Mouse (Mus musculus): ENCODE measurements around the gene Nova2. TPM values are rescaled to one million over a fixed set of nuclear protein-coding genes. Genes with fewer than 3 reads are reported as not detected.

The Nova2 gene
- polyA plus RNA-seq, 1 experiment from 2014 or later: 0.60 TPM

DNA sequence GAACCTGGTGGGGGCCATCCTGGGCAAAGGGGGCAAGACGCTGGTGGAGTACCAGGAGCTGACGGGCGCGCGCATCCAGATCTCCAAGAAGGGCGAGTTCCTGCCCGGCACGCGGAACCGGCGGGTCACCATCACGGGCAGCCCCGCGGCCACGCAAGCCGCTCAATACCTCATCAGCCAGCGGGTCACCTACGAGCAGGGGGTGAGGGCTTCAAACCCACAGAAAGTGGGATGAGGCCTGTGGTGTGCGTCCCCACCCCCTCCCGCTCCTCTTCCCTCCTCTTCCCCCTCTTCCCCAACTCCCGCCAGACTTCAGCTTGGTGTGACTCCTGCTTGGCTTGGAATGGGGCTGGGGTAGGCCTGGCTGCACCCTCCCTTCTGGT, 32.7 kb downstream of the Nova2 start:
- WGBS: under 1% methylated on average over 21 of the region's 21 CpGs
- no peak for ATAC-seq (ENCODE audit: extremely low read depth, insufficient number of reproducible peaks, low FRiP score, low TSS enrichment)
- Histone ChIP-seq H3K36me3 (no peaks in the 10 kb centered on the region), H3K27ac (replicated peaks) (peak overlapping the region; percentile 66), H3K9ac (peak overlapping the region; percentile 81), H3K4me3 (peak overlapping the region; percentile 62), H3K4me2 (peak overlapping the region; percentile 90), H3K4me1 (peaks cover 37% of the 10 kb centered on the region), H3K9me3 (no peaks in the 10 kb centered on the region), H3K27me3 (replicated peaks) (peaks cover 80% of the 10 kb centered on the region)

DNA sequence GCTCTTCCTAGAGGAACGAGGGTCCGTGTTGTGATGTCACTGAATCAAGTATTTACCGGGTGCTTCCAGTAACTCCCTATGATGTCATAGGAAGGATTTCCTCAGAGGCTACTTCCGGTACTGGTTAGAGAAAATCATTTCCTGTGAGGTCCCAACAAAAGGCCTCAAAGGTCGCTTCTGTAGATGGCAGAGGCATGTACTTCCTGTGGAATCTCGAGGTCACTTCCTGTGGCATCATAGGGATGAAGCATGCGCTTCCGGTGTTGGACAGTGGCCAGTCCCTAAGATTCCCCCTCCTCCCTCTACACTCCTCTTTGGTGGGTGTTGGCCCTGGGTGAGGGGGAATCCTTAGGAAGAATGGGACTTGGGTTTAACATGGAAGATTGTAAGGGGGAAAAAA, 33.8 kb downstream of the Nova2 start:
- peaks cover 90% of the 10 kb centered on the region for H3K27me3 ChIP-seq (replicated peaks)
- ATAC-seq (ENCODE audit: extremely low read depth, insufficient number of reproducible peaks, low FRiP score, low TSS enrichment): no peak
- H3K9ac ChIP-seq: no peak overlapping the region
- H3K36me3 ChIP-seq: no peaks in the 10 kb centered on the region
- peak overlapping the region; percentile 66; the same call in 1 of the 2 replicates for H3K27ac ChIP-seq (replicated peaks)
- WGBS: 35% methylated on average over 8 of the region's 8 CpGs
- peaks cover 41% of the 10 kb centered on the region for H3K4me1 ChIP-seq
- peak overlapping the region; percentile 90; the same call in 1 of the 2 replicates for H3K4me2 ChIP-seq
- no peaks in the 10 kb centered on the region for H3K9me3 ChIP-seq
- 0 out of 2 replicates have a peak overlapping the region, but pooled peaks have one; percentile 62 for H3K4me3 ChIP-seq

DNA sequence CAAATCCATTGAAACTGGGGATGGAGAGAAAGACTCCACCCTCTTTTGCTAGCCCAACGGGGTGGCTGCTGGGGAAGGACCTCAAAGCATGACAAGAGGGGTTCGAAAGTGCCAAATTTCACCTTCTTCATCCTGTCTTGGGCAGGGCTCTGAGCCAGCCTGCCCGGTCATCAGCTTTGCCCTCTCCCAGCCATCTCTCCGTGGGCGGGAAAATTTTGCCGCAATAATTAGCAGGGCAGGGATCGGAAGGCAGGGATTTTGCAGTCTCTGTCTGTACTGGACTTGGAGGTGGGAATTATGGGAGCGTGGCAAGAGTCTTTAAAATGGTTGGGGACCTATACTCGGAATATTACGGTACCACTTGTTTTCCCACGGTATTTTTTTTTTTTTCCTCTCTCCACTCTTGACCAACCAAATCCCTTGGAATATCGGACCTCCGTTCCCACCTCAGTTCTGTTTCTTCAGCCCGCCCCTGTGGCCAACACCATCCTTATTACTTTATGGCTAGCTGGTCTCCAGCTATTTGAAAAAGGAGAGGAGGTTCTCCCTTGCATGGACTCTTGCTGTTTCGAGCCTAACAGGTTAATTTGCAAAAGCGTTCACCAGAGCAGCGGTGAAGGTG, 36.6 kb downstream of the Nova2 start:
- peak overlapping the region; percentile 57 for H3K4me2 ChIP-seq
- peaks cover 98% of the 10 kb centered on the region for H3K27me3 ChIP-seq (replicated peaks)
- no peaks in the 10 kb centered on the region for H3K9me3 ChIP-seq
- H3K36me3 ChIP-seq: no peaks in the 10 kb centered on the region
- no peak overlapping the region for H3K27ac ChIP-seq (replicated peaks)
- H3K9ac ChIP-seq: peak overlapping the region; percentile 6; the same call in 1 of the 2 replicates
- H3K4me3 ChIP-seq: peak overlapping the region; percentile 26
- WGBS: 2% methylated on average over 17 of the region's 17 CpGs
- ATAC-seq (ENCODE audit: extremely low read depth, insufficient number of reproducible peaks, low FRiP score, low TSS enrichment): no peak
- H3K4me1 ChIP-seq: peaks cover 39% of the 10 kb centered on the region

DNA sequence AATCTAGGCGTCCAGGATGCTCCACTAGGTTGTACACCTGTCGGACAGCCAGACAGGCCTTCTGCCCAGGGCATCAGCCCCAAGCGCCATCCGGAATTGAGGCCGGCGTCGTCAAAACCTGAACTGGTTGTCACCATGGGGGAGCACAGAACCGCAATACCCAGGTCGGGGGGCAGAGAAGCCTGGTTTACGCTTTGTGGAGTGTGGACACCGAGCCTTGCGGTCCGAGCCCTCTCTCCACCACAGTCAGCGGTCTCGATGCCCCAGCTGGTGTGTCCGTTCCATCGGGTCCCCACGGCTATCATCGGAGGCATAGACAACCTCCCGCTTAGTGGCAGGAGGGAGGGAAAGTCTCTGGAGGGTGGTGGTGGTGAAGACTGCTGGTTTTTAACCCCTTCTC, 37.1 kb downstream of the Nova2 start:
- no peaks in the 10 kb centered on the region for H3K9me3 ChIP-seq
- peak overlapping the region; percentile 57 for H3K4me2 ChIP-seq
- peak overlapping the region; percentile 6; the same call in 1 of the 2 replicates for H3K9ac ChIP-seq
- H3K27ac ChIP-seq (replicated peaks): no peak overlapping the region
- H3K27me3 ChIP-seq (replicated peaks): peaks cover 94% of the 10 kb centered on the region
- 2% methylated on average over 20 of the region's 20 CpGs for WGBS
- peak overlapping the region; percentile 26 for H3K4me3 ChIP-seq
- peaks cover 34% of the 10 kb centered on the region for H3K4me1 ChIP-seq
- no peaks in the 10 kb centered on the region for H3K36me3 ChIP-seq
- no peak for ATAC-seq (ENCODE audit: extremely low read depth, insufficient number of reproducible peaks, low FRiP score, low TSS enrichment)

DNA sequence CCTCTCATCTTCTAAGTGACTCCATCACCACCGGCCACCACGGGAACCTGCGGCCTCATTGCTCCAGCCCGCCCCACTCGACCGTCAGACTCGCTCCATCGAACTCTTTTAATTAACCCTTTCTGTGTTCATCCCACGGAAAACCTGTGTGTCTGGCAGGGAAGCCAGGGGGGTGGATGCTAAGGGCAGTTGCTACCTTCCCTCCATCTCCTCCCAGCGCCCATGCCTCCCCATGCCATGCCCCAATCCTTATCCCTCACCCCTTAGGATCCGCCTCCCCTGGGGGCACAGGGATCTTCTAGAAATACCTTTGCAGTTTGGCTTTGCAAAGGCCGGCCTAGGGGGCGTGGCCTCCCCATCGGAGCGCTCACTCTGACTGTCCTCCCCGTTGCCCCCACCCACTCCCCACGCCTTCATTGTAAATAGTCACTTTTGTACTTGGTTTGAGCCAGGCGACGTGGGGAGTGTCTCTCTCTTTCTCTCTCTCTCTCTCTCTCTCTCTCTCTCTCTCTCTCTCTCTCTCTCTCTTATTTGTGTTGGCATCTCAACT, 37.7 kb downstream of the Nova2 start:
- H3K27ac ChIP-seq (replicated peaks): no peak overlapping the region
- H3K9me3 ChIP-seq: no peaks in the 10 kb centered on the region
- WGBS: 1% methylated on average over 19 of the region's 19 CpGs
- H3K4me1 ChIP-seq: peaks cover 32% of the 10 kb centered on the region
- H3K4me2 ChIP-seq: 0 out of 2 replicates have a peak overlapping the region, but pooled peaks have one; percentile 57
- no peak for ATAC-seq (ENCODE audit: extremely low read depth, insufficient number of reproducible peaks, low FRiP score, low TSS enrichment)
- H3K27me3 ChIP-seq (replicated peaks): peaks cover 92% of the 10 kb centered on the region
- no peak overlapping the region for H3K4me3 ChIP-seq
- H3K36me3 ChIP-seq: no peaks in the 10 kb centered on the region
- no peak overlapping the region for H3K9ac ChIP-seq

DNA sequence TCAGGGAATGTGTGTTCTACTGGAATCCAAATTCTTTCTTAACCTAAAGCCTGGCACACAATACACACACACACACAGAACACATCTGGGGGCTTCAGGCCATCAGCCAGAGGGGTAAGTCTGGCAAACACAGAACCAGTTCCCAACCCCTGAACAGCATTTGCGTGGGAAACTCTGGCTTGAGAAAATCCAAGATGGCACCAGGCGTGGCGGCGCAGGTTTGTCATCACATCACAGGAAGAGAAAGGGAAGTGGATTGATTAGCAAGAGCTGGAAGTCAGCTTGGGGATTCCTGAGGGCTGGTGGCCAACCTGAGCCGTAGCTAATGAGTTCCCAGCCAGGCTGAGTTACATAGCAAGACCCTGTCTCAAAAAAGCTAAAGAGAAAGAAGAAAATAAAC, 39.6 kb downstream of the Nova2 start:
- ATAC-seq (ENCODE audit: extremely low read depth, insufficient number of reproducible peaks, low FRiP score, low TSS enrichment): no peak
- Histone ChIP-seq H3K9ac (no peak overlapping the region), H3K36me3 (no peaks in the 10 kb centered on the region), H3K4me3 (no peak overlapping the region), H3K9me3 (no peaks in the 10 kb centered on the region), H3K4me2 (no peak overlapping the region), H3K4me1 (peaks cover 28% of the 10 kb centered on the region), H3K27me3 (replicated peaks) (peaks cover 73% of the 10 kb centered on the region), H3K27ac (replicated peaks) (no peak overlapping the region)
- 69% methylated on average over 5 of the region's 5 CpGs for WGBS

DNA sequence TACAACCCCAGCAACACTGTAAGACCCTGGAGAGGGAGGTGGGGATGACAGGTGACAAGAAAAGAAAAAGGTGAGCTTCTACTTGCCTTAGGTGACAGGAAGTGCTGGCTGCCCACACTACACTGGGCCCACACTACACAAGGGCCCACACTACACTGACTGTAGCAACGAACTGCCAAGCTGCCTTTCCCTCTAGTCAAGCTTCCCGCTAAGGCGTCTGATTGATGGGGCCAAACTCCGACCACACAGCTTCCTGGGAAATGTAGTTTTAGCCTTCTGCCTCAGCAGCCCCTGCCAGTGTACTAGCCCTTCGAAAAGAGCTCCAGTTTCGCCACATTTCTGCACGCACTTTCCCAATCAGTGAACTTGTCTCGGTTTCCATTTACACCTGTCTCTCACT, 41.9 kb downstream of the Nova2 start:
- Histone ChIP-seq H3K9me3 (no peaks in the 10 kb centered on the region), H3K27ac (replicated peaks) (no peak overlapping the region), H3K9ac (no peak overlapping the region), H3K4me2 (no peak overlapping the region), H3K4me1 (peaks cover 12% of the 10 kb centered on the region), H3K4me3 (no peak overlapping the region), H3K27me3 (replicated peaks) (peaks cover 50% of the 10 kb centered on the region), H3K36me3 (no peaks in the 10 kb centered on the region)
- no peak for ATAC-seq (ENCODE audit: extremely low read depth, insufficient number of reproducible peaks, low FRiP score, low TSS enrichment)
- 12% methylated on average over 8 of the region's 8 CpGs for WGBS

DNA sequence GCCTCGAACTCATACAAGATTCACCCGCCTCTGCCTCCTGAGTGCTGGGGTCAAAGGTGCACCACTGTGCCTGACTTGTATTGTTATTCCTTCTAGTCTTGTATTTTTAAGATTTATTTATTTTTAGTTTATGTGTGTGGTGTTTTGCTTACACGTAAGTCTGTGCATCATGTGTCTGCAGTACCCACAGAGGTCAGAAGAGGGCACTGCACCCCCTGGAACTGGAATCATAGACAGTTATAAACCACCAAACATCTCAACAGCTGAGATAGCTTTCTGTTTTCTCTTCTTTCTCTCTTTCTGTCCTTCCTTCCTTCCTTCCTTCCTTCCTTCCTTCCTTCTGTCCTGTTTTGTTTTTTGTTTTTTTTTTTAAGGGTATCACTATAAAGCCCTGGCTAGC, 45.3 kb downstream of the Nova2 start:
- H3K36me3 ChIP-seq: no peaks in the 10 kb centered on the region
- H3K4me2 ChIP-seq: no peak overlapping the region
- H3K27ac ChIP-seq (replicated peaks): no peak overlapping the region
- no peak overlapping the region for H3K4me3 ChIP-seq
- no peaks in the 10 kb centered on the region for H3K4me1 ChIP-seq
- no peak overlapping the region for H3K9ac ChIP-seq
- ATAC-seq (ENCODE audit: extremely low read depth, insufficient number of reproducible peaks, low FRiP score, low TSS enrichment): no peak
- H3K9me3 ChIP-seq: no peaks in the 10 kb centered on the region
- H3K27me3 ChIP-seq (replicated peaks): peaks cover 31% of the 10 kb centered on the region
- WGBS: 78% methylated on average over 3 of the region's 3 CpGs

DNA sequence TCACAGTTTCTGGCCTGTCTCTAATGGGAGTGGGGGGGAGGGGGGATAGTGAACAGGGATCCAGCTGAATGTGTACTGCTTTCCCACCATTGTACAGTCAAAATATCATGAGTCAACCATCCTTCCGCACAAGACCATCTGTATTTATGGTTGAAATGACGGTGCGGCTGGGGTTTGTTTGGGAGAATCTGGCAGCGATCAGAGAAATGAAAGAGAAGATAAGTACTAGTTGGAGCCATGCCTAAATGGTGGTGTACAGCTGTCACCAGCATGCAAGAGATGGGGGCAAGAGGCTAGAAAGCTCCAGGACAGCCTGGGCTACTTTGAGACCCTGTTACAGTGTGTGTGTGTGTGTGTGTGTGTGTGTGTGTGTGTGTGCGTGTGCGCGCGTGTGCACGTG, 52.7 kb downstream of the Nova2 start:
- Histone ChIP-seq H3K4me1 (no peaks in the 10 kb centered on the region), H3K9ac (no peak overlapping the region), H3K27me3 (replicated peaks) (peaks cover 15% of the 10 kb centered on the region; the same call in 1 of the 2 replicates), H3K36me3 (no peaks in the 10 kb centered on the region), H3K4me2 (no peak overlapping the region), H3K27ac (replicated peaks) (no peak overlapping the region), H3K9me3 (no peaks in the 10 kb centered on the region), H3K4me3 (no peak overlapping the region)
- no peak for ATAC-seq (ENCODE audit: extremely low read depth, insufficient number of reproducible peaks, low FRiP score, low TSS enrichment)
- 86% methylated on average over 9 of the region's 9 CpGs for WGBS

DNA sequence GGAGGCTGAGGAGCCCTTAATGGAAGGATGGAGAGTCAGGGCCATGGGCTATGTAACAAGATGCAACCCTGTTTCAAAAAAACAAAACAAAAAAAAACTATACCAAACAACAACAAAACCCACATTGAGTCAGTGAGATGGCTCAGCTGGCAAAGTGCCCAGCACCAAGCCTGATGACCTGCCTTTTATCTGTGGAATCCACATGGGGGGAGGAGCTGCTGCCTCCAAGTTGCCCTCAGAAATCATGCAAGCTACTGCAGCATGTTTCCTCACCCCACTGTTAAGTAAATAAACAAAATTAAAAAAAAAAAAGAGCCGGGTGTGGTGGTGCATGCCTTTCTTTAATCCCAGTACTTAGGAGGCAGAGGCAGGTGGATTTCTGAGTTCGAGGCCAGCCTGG, 60.8 kb downstream of the Nova2 start:
- H3K4me3 ChIP-seq: no peak overlapping the region
- peaks cover 29% of the 10 kb centered on the region for H3K27me3 ChIP-seq (replicated peaks)
- ATAC-seq (ENCODE audit: extremely low read depth, insufficient number of reproducible peaks, low FRiP score, low TSS enrichment): no peak
- no peaks in the 10 kb centered on the region for H3K9me3 ChIP-seq
- H3K36me3 ChIP-seq: no peaks in the 10 kb centered on the region
- H3K27ac ChIP-seq (replicated peaks): no peak overlapping the region
- no peak overlapping the region for H3K4me2 ChIP-seq
- 59% methylated on average over 2 of the region's 2 CpGs for WGBS
- no peak overlapping the region for H3K9ac ChIP-seq
- peaks cover 11% of the 10 kb centered on the region for H3K4me1 ChIP-seq

DNA sequence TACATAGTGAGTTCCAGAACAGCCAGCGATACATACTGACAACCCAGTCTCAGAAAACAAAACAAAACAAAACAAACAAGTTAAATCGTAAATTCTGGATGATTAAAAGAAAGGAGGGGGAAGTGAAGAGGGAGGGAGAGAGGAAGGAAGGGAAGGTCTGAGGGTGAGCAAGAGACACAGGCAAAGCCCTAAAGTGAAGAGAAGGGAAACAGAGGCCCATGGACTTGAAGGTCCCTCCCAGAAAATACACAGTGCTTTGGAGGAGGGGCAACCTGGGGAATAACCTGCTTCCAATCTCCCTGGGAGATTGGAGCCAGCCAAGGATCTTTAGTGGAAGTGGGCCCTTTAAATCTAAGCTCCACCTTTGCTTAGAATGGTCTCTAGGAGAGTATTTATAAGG, 61.4 kb downstream of the Nova2 start, which contains the start of gene Nanos2:
TSS of gene Nanos2 (plus strand) at position 301 of the 400 bp plus-strand sequence.
- 49% methylated on average over 2 of the region's 2 CpGs for WGBS
- H3K9ac ChIP-seq: no peak within 1 kb of the TSS
- no peaks in the 10 kb centered on the region for H3K36me3 ChIP-seq
- peaks cover 35% of the 10 kb centered on the region for H3K27me3 ChIP-seq (replicated peaks)
- no peak within 1 kb of the TSS for H3K4me2 ChIP-seq
- no peak within 1 kb of the TSS for H3K4me3 ChIP-seq
- no peak for ATAC-seq (ENCODE audit: extremely low read depth, insufficient number of reproducible peaks, low FRiP score, low TSS enrichment)
- H3K27ac ChIP-seq (replicated peaks): no peak within 1 kb of the TSS
- H3K9me3 ChIP-seq: no peaks in the 10 kb centered on the region
- peaks cover 17% of the 10 kb centered on the region for H3K4me1 ChIP-seq

DNA sequence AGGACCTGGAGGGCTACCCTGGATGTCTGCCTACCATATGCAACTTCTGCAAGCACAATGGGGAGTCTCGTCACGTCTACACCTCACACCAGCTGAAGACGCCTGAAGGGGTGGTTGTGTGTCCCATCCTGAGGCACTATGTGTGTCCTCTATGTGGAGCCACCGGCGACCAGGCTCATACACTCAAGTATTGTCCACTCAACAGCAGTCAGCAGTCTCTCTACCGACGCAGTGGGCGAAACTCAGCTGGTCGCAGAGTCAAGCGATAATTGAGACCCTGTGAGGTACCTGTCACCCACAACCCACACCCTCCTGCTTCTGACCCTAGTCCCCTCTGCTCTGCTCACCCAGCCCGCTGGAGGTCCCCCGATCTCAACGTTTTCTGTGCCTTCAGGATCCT, 62.1 kb downstream of the Nova2 start:
- peaks cover 41% of the 10 kb centered on the region for H3K27me3 ChIP-seq (replicated peaks)
- ATAC-seq (ENCODE audit: extremely low read depth, insufficient number of reproducible peaks, low FRiP score, low TSS enrichment): no peak

More for the DNA sequence above, 62.1 kb downstream of the Nova2 start:
- no peak overlapping the region for H3K9ac ChIP-seq
- H3K4me3 ChIP-seq: no peak overlapping the region
- H3K4me2 ChIP-seq: no peak overlapping the region
- WGBS: 58% methylated on average over 13 of the region's 13 CpGs
- H3K9me3 ChIP-seq: no peaks in the 10 kb centered on the region
- H3K4me1 ChIP-seq: peaks cover 22% of the 10 kb centered on the region
- no peak overlapping the region for H3K27ac ChIP-seq (replicated peaks)
- no peaks in the 10 kb centered on the region for H3K36me3 ChIP-seq

Data from heart, embryonic 13.5 days (tissue).